Mouse (Mus musculus): ENCODE measurements around the gene Exoc7. TPM values are rescaled to one million over a fixed set of nuclear protein-coding genes. Genes with fewer than 3 reads are reported as not detected.
"Not testable (repeated sequence)": the region's sequence is repeated elsewhere in the genome, so short reads cannot be mapped to it uniquely, and the experiment has no call there.

Gene Exoc7
- polyA plus RNA-seq, 1 experiment = 31.5 TPM

DNA sequence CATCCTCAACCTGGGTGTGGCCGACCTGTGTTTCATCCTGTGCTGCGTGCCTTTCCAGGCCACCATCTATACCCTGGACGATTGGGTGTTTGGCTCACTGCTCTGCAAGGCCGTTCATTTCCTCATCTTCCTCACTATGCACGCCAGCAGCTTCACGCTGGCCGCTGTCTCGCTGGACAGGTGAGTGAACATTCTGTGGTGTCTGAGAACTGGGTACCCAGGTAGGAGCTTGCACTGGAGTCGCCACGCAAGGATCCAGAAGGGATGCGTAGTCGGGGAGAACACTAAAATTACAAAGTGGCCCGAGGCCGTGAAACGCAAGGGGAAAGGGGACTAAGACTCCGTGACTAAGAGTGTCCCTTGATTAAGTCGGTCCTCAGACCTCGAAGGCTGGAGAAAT, 25.4 kb downstream of the Exoc7 start:
- Histone ChIP-seq H3K27me3 (ENCODE audit: control insufficient read depth, insufficient read depth, insufficient read length) (peaks cover 16% of the 10 kb centered on the region), H3ac (ENCODE audit: control insufficient read depth, insufficient read length, low read depth) (no peak overlapping the region), H3K4me3 (ENCODE audit: insufficient read depth, poor library complexity, severe bottlenecking) (no peak overlapping the region), H3K36me3 (ENCODE audit: control insufficient read depth, insufficient read depth) (no peaks in the 10 kb centered on the region), H3K79me2 (ENCODE audit: control insufficient read depth, insufficient read depth) (no peaks in the 10 kb centered on the region), H3K79me3 (ENCODE audit: low read depth) (no peaks in the 10 kb centered on the region)
- TF ChIP-seq MYOD1 (IDR thresholded peaks at IDR 0.05; ENCODE audit: control insufficient read depth, insufficient read length, low read depth) (no peak), CTCF (IDR thresholded peaks at IDR 0.05; ENCODE audit: control insufficient read depth, insufficient read depth, insufficient read length) (no peak), USF1 (IDR thresholded peaks at IDR 0.05; ENCODE audit: low read depth) (no peak), FOSL1 (IDR thresholded peaks at IDR 0.05; ENCODE audit: insufficient read depth, low read length, poor library complexity, severe bottlenecking) (no peak), MAX (IDR thresholded peaks at IDR 0.05) (no peak), MYOG (IDR thresholded peaks at IDR 0.05; ENCODE audit: control insufficient read depth, extremely low read depth, insufficient read length) (no peak)

DNA sequence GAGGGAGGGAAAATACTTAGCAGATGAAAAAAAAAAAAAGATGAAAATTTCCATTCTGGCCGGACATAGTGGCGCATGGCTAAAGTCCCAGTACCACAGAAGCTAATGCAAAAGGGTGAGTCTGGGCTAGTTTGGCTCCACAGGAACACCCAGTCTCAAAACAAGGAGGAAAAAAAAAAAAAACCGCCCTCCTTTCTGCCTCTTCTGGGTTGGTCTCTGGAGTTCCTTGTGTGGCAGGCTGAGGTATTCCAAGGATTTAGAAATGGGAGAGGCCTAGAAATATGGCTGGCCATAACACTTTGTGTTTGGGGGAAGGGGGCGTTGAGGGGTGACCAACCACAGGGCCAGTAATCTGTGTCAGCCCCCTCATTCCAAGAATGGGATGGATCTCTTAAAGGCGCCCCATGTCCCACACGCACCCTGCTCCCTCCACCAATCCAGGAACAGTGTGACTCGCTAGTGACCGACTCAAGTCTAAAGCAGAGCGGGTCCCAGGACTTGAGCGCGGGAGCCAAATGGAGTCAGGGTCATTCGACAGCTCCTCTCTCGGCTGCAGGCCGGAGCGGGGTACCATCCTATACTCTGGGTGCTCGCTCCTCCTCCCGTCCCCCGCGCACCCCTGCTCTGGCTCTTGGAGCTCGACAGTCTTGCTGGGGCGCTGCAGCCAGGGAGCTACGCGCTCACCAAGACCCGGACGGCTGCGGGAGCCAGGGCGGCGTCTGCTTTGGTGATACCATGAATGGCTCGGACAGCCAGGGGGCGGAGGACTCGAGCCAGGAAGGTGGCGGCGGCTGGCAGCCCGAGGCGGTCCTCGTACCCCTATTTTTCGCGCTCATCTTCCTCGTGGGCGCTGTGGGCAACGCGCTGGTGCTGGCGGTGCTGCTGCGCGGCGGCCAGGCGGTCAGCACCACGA, 26.0 kb downstream of the Exoc7 start, which contains the start of gene Galr2:
Gene Galr2 (plus strand): TSS at position 189 of the 913 bp plus-strand sequence.
- Histone ChIP-seq H3K4me3 (ENCODE audit: insufficient read depth, poor library complexity, severe bottlenecking) (no peak within 1 kb of the TSS), H3K36me3 (ENCODE audit: control insufficient read depth, insufficient read depth) (no peaks in the 10 kb centered on the region), H3K79me2 (ENCODE audit: control insufficient read depth, insufficient read depth) (no peaks in the 10 kb centered on the region), H3K27me3 (ENCODE audit: control insufficient read depth, insufficient read depth, insufficient read length) (peaks cover 16% of the 10 kb centered on the region), H3ac (ENCODE audit: control insufficient read depth, insufficient read length, low read depth) (no peak within 1 kb of the TSS), H3K79me3 (ENCODE audit: low read depth) (no peaks in the 10 kb centered on the region)
- TF ChIP-seq MAX (IDR thresholded peaks at IDR 0.05) (no peak), MYOG (IDR thresholded peaks at IDR 0.05; ENCODE audit: control insufficient read depth, extremely low read depth, insufficient read length) (no peak), USF1 (IDR thresholded peaks at IDR 0.05; ENCODE audit: low read depth) (no peak), CEBPB (IDR thresholded peaks at IDR 0.05; ENCODE audit: low read depth) (no peak), MYOD1 (IDR thresholded peaks at IDR 0.05; ENCODE audit: control insufficient read depth, insufficient read length, low read depth) (no peak), CTCF (IDR thresholded peaks at IDR 0.05; ENCODE audit: control insufficient read depth, insufficient read depth, insufficient read length) (no peak), FOSL1 (IDR thresholded peaks at IDR 0.05; ENCODE audit: insufficient read depth, low read length, poor library complexity, severe bottlenecking) (no peak)

DNA sequence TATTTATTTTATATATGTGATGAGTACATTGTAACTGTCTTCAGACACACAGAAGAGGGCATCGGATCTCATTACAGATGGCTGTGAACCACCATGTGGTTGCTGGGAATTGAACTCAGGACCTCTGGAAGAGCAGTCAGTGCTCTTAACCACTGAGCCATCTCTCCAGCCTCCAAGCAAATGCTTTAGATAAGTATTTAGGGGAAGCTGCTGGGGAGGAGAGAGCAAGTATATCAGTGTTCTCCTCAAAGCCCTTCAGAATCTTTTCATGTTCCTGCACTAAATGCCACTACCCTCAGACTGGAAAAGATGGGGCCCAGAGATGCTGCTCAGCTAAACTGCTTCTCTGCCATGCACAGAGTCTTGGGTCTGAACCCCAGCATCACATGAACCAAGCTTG, 29.8 kb downstream of the Exoc7 start:
- H3K27me3 ChIP-seq (ENCODE audit: control insufficient read depth, insufficient read depth, insufficient read length); H3K4me3 ChIP-seq (ENCODE audit: insufficient read depth, poor library complexity, severe bottlenecking); H3ac ChIP-seq (ENCODE audit: control insufficient read depth, insufficient read length, low read depth); H3K36me3 ChIP-seq (ENCODE audit: control insufficient read depth, insufficient read depth): not testable (repeated sequence)
- H3K79me3 ChIP-seq (ENCODE audit: low read depth) = peaks cover 16% of the 10 kb centered on the region
- H3K79me2 ChIP-seq (ENCODE audit: control insufficient read depth, insufficient read depth) = peaks cover 31% of the 10 kb centered on the region

DNA sequence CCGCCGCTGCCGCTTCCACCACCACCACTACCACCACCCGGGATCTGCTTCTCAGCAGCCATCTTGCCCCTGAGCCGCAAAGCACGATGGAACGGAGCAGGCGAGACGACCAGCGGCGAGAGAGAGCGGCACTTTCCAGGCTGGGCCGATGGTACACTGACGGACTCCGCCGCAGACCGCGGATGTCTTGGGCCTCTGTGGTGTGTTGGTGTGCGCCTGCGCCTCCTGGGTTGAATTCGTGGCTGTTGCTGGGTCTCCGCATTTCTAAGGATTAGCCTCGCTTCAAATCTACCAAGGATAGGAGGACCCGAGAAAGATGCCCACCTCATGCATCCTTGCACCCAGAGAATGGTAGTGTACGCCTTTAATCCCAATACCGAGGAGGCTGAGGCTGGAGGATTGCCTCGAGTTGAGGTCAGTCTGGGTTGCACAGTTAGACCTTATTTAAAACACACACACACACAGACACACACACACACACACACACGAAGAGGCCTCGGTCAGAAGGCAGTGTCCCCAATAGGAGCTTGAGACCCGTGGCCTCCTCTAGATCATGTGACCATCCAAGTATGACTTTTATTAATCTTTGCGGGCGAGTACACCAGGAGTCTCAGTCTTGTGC, 32.9 kb downstream of the Exoc7 start, which contains the start of gene Srp68:
Gene Srp68 (minus strand): TSS at position 173 of the 622 bp plus-strand sequence.
- Histone ChIP-seq H3K4me3 (ENCODE audit: insufficient read depth, poor library complexity, severe bottlenecking) (peak within 1 kb of the TSS; percentile 82), H3K79me2 (ENCODE audit: control insufficient read depth, insufficient read depth) (peaks cover 61% of the 10 kb centered on the region), H3K27me3 (ENCODE audit: control insufficient read depth, insufficient read depth, insufficient read length) (no peaks in the 10 kb centered on the region), H3ac (ENCODE audit: control insufficient read depth, insufficient read length, low read depth) (peak within 1 kb of the TSS; percentile 86), H3K36me3 (ENCODE audit: control insufficient read depth, insufficient read depth) (peaks cover 27% of the 10 kb centered on the region), H3K79me3 (ENCODE audit: low read depth) (peaks cover 42% of the 10 kb centered on the region)
- TF ChIP-seq USF1 (IDR thresholded peaks at IDR 0.05; ENCODE audit: low read depth) (peak; percentile 84), CEBPB (IDR thresholded peaks at IDR 0.05; ENCODE audit: low read depth) (no peak), CTCF (IDR thresholded peaks at IDR 0.05; ENCODE audit: control insufficient read depth, insufficient read depth, insufficient read length) (no peak), MYOD1 (IDR thresholded peaks at IDR 0.05; ENCODE audit: control insufficient read depth, insufficient read length, low read depth) (no peak), MAX (IDR thresholded peaks at IDR 0.05) (peak; percentile 59), MYOG (IDR thresholded peaks at IDR 0.05; ENCODE audit: control insufficient read depth, extremely low read depth, insufficient read length) (no peak), FOSL1 (IDR thresholded peaks at IDR 0.05; ENCODE audit: insufficient read depth, low read length, poor library complexity, severe bottlenecking) (no peak)

DNA sequence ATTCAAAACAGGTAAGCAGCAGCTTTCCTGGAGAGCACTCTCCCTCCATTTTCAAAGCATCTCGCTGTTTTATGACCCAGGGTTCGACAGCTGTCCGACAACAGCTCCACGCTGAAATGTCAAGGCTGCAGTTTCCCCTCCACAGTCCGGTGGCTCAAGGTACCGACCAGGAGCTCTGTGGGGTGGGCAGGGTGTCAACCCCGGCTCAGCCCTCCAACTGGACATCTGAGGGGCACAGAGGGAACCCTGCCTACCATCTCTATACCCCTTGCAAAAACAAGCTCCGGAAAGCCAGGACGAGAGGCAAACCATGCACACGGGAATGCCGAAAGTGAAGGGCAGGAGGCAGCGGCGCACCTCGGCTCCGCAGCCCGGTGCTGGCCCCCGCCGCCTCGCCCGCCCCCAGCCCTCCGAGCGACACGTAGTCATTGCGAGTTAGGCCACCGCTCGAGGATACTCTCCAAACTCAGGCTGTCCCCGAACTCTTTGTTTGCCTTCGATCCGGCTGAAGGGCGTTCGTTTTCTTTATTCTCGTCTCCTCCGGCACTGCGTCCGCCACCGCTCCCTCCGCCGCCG, 33.5 kb downstream of the Exoc7 start:
- Histone ChIP-seq H3K79me3 (ENCODE audit: low read depth) (peaks cover 44% of the 10 kb centered on the region), H3K36me3 (ENCODE audit: control insufficient read depth, insufficient read depth) (peaks cover 33% of the 10 kb centered on the region), H3ac (ENCODE audit: control insufficient read depth, insufficient read length, low read depth) (peak overlapping the region; percentile 86), H3K4me3 (ENCODE audit: insufficient read depth, poor library complexity, severe bottlenecking) (peak overlapping the region; percentile 82), H3K79me2 (ENCODE audit: control insufficient read depth, insufficient read depth) (peaks cover 67% of the 10 kb centered on the region), H3K27me3 (ENCODE audit: control insufficient read depth, insufficient read depth, insufficient read length) (no peaks in the 10 kb centered on the region)
- TF ChIP-seq MYOG (IDR thresholded peaks at IDR 0.05; ENCODE audit: control insufficient read depth, extremely low read depth, insufficient read length) (no peak), USF1 (IDR thresholded peaks at IDR 0.05; ENCODE audit: low read depth) (no peak), MAX (IDR thresholded peaks at IDR 0.05) (no peak), FOSL1 (IDR thresholded peaks at IDR 0.05; ENCODE audit: insufficient read depth, low read length, poor library complexity, severe bottlenecking) (no peak), MYOD1 (IDR thresholded peaks at IDR 0.05; ENCODE audit: control insufficient read depth, insufficient read length, low read depth) (no peak), CEBPB (IDR thresholded peaks at IDR 0.05; ENCODE audit: low read depth) (no peak)
